Mouse (Mus musculus) small intestine, adult 2 months (tissue): ENCODE measurements around the gene Gcsh.

Experiments
- CTCF ChIP-seq: fragments of 200-500 bp; IDR thresholded peaks from 2 replicates; pipeline ENCODE4 v1.5.1; 2012; ENCODE audit warnings: low read depth, mild to moderate bottlenecking, control low read depth, inconsistent platforms, low read length, moderate library complexity, mixed read lengths; ENCODE audit not compliant: insufficient replicate concordance, insufficient read length; ENCODE audit errors: extremely low read depth
- POLR2A ChIP-seq: fragments of 200-500 bp; IDR thresholded peaks from 2 replicates; pipeline ENCODE4 v1.6.1; 2012; ENCODE audit warnings: low read depth, mild to moderate bottlenecking, control low read depth, inconsistent platforms, low read length, moderate library complexity

GRCm38 (mm10) chr8:117022297-117022993 lies 29.1 kb upstream of the Gcsh start:
- no peak for TF ChIP-seq CTCF
- TF ChIP-seq POLR2A = no peak
